Comparison of ENCODE assay signal across 9 mouse cellular contexts in the genomic region with DNA sequence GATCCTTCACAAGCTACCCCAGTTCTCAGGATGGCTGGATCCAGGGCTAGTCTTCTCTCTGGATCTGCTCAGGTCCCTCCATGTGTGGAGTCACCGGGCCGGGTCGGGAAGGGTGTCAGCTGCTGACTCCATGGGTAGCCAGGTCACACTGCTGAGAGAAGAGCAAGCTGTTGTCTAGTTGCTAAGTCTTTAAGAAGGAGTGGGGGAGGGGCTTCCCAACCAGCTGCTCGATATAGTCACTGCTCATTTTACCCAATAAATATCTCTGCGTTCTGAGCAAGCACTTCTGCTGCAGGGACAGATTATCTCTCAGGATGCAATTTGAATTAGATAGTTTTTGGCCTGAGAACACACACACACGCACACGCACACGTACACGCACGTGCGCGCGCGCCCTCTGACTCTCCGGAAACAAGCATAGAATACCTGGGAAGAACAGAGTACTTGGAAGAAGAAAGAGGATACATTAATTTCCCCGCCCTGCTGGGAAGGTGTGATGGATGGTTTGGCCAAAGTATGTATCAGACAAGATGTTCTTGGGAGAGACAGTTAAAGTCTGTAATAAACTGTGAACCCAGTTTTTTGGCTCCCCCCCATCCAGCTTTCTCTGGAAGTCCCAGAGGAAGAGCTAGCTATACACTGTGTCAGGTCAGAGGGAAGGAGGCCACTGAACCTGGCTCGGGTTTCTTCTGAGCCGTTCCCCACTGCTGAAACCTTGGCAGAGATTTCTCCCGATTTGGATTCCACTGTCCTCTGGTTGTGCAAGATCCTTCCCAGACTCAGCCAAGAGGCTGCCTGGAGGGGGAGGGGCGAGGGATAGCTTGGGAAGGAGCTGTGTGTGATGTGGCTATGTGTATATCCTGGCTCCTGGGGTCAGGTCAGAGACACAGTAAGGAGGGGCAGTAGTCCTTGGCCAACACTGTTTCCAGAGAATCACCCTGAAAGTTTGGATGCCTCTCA. TPM values are rescaled to one million over a fixed set of nuclear protein-coding genes. Genes with fewer than 3 reads are reported as not detected.
A peak's percentile ranks its signal among the peaks of the same experiment; 100 is the strongest.
DNase-seq lines count a peak whose midpoint lies in the region; ATAC-seq and TF ChIP-seq lines count a peak whose summit lies in the region.
"Had no signal": no experiment of that assay in that cellular context is flagged by ENCODE, and none has a peak within 500 bp of the region (broad histone marks: within the 10 kb centered on the region; RNA-seq: fewer than 3 reads in every experiment).

No protein-coding gene starts in this region.

- peak; percentile 48 for DNase-seq in liver, adult 2 months (ENCODE audit: extremely low read depth, low read depth, low spot score)
- DNase-seq in gastrocnemius, adult 8-10 months (ENCODE audit: low spot score in 2 of 2) = peak; percentile 87 to 91
- peak; percentile 75 for DNase-seq in ovary, postnatal 36 days (ENCODE audit: low spot score)
- DNase-seq in embryo, embryonic 11 days = no peak
- DNase-seq in layer of hippocampus, adult 9-10 months (ENCODE audit: low spot score) = no peak
- no peak for DNase-seq in layer of hippocampus, adult 9-11 months

- H3K27me3 ChIP-seq in liver, adult 2 months (ENCODE audit: control insufficient read depth, insufficient read depth, low read length) = no peaks in the 10 kb centered on the region
- H3K27me3 ChIP-seq in liver, embryonic 12.5 days (replicated peaks) = no peaks in the 10 kb centered on the region
- H3K27me3 ChIP-seq in kidney, embryonic 14.5 days (ENCODE audit: control insufficient read depth, insufficient read depth, low read length) = no peaks in the 10 kb centered on the region

- H3K9me3 ChIP-seq in liver, embryonic 12.5 days (replicated peaks) = 0 out of 2 replicates have a peak, but pooled peaks cover 4% of the 10 kb centered on the region
- peaks cover 8% of the 10 kb centered on the region; the same call in 1 of the 2 replicates for H3K9me3 ChIP-seq in kidney, embryonic 14.5 days (ENCODE audit: control insufficient read depth, low read length)

- no peak for ATAC-seq in liver, embryonic 12.5 days
- ATAC-seq in kidney, embryonic 14.5 days (ENCODE audit: low FRiP score, low TSS enrichment) = 0 out of 2 replicates have a peak, but pooled peaks have one; percentile 16

- no peaks in the 10 kb centered on the region for H3K36me3 ChIP-seq in liver, adult 2 months (ENCODE audit: control insufficient read depth, insufficient read depth, low read length)
- no peaks in the 10 kb centered on the region for H3K36me3 ChIP-seq in liver, embryonic 12.5 days
- no peaks in the 10 kb centered on the region for H3K36me3 ChIP-seq in kidney, embryonic 14.5 days (ENCODE audit: control insufficient read depth, insufficient read depth, low read length)

- no peak for TF ChIP-seq POLR2A in liver, adult 2 months (IDR thresholded peaks at IDR 0.05; ENCODE audit: extremely low read depth, insufficient read depth, low read length)

- no peak overlapping the region for H3K27ac ChIP-seq in liver, adult 2 months (replicated peaks; ENCODE audit: insufficient read depth, low read depth, low read length)
- no peak overlapping the region for H3K27ac ChIP-seq in liver, embryonic 12.5 days
- no peak overlapping the region for H3K27ac ChIP-seq in kidney, embryonic 14.5 days (ENCODE audit: low read depth, low read length)

- no peak overlapping the region for H3K4me2 ChIP-seq in liver, embryonic 12.5 days
- no peak overlapping the region for H3K4me2 ChIP-seq in kidney, embryonic 14.5 days (replicated peaks; ENCODE audit: low read depth, low read length)

- 73% methylated on average over 20 of the region's 20 CpGs for WGBS in liver, adult 2 months
- WGBS in liver, embryonic 12.5 days (ENCODE audit: insufficient replicate concordance) = 70% methylated on average over 20 of the region's 20 CpGs
- WGBS in kidney, embryonic 14.5 days = 68% methylated on average over 20 of the region's 20 CpGs

- no peaks in the 10 kb centered on the region for H3K79me2 ChIP-seq in liver, adult 2 months (ENCODE audit: control insufficient read depth, insufficient read depth, low read length)

- H3K4me1 ChIP-seq in liver, adult 2 months (ENCODE audit: control insufficient read depth, insufficient read depth, low read length) = no peaks in the 10 kb centered on the region
- no peaks in the 10 kb centered on the region for H3K4me1 ChIP-seq in liver, embryonic 12.5 days
- 0 out of 2 replicates have a peak, but pooled peaks cover 2% of the 10 kb centered on the region for H3K4me1 ChIP-seq in kidney, embryonic 14.5 days (ENCODE audit: control insufficient read depth, insufficient read depth, low read length)

- no peak for TF ChIP-seq CTCF in liver, adult 2 months (IDR thresholded peaks at IDR 0.05; ENCODE audit: low read depth, low read length)

- no peak overlapping the region for H3K4me3 ChIP-seq in liver, adult 2 months (ENCODE audit: insufficient read depth, low read depth, low read length)
- no peak overlapping the region for H3K4me3 ChIP-seq in liver, embryonic 12.5 days
- H3K4me3 ChIP-seq in kidney, embryonic 14.5 days (ENCODE audit: low read length) = no peak overlapping the region
- H3K4me3 ChIP-seq: erythroblast, embryonic 14.5 days had no signal

- no peak overlapping the region for H3K9ac ChIP-seq in liver, adult 2 months (ENCODE audit: low read depth, low read length)
- H3K9ac ChIP-seq in liver, embryonic 12.5 days = no peak overlapping the region
- no peak overlapping the region for H3K9ac ChIP-seq in kidney, embryonic 14.5 days (ENCODE audit: low read depth, low read length)

RNA-seq across cellular contexts. Expression of gene Col6a2, which starts 41.0 kb away (rescaled TPM):
- 1.8 and 2.9 TPM in 2 replicates for total RNA-seq in liver, adult 2 months (2014; rRNA removed)
- polyA plus RNA-seq in liver, adult 2 months (2012; rRNA removed) = 3.2 and 3.6 TPM in 2 replicates
- polyA plus RNA-seq in liver, embryonic 12.5 days (2016; fragmentation: Nextera tagmentation; extraction: Ambion mirVana) = 14.4 and 16.6 TPM in 2 replicates
- total RNA-seq in gastrocnemius, adult 8-10 months (2022) = 10 to 100 TPM; 15.1 to 28.1 (median 17.1) TPM
- polyA plus RNA-seq in kidney, embryonic 14.5 days (2014; fragmentation: Nextera tagmentation; extraction: Ambion mirVana) = 19.8 and 22.0 TPM in 2 replicates
- polyA plus RNA-seq: erythroblast, embryonic 14.5 days had no signal

Comparison
In these comparisons a context has a peak if more than half of its experiments do, and no peak if none do; other contexts are left out.
1. DNase-seq: peak in liver, adult 2 months (single experiment), gastrocnemius, adult 8-10 months (2 of 2) and ovary, postnatal 36 days (single experiment); none in embryo, embryonic 11 days (single experiment), layer of hippocampus, adult 9-10 months (single experiment) and layer of hippocampus, adult 9-11 months (single experiment).